Mouse (Mus musculus) T-helper 2 cell (primary cell): ENCODE measurements around the gene Cass4.

ENCODE experiments used
- in situ Hi-C: fragments of 300-600 bp; cut with MboI, MseI; formaldehyde crosslinking; loops from one replicate; pipeline ENCODE4 v1.15.1; 2025; ENCODE audit warnings: high pct_unique_total_duplicates

Cass4 gene

DNA sequence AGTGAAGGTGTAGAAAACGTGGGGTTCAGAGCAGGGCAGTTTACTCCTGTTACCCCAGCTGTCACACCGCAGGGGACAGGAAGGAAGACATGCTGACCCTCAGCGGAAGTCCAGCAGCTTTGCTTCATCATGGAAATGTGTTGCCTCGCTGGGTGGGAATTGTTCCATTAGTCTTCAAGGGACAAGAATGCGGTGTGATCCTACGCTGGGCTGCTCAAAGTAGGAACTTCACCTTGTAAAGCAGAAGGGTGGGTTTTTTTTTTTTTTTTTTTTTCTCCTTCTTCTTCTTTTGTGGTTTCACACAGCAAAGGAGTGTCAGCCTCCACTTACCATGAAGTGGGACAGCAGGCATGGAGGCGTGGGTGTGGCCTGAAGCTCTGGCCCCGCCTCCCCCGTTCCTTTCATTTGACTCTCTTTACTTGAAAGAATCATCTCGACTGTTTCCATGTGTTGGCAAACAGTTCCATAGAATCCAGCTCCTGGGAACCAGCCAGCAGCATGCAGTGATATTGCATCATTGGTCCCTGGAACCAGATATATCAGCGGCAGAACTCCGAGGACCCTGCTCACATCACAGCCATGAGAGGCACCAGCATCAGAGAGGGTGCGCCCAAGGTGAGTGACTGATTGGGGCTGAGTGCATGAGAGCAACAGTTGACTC lies at the start of gene Cass4:
Cass4 (plus strand) TSS at position 404 of the 661 bp plus-strand sequence.
- in situ Hi-C loops, result no loop called here

GRCm38 (mm10) chr2:172344669-172345068 lies 48.9 kb upstream of the Cass4 start:
- in situ Hi-C loops, result no loop called here

- in situ Hi-C loops, result no loop called here
These were observed 48.3 kb upstream of the Cass4 start, which contains the start of gene Fam210b for GRCm38 (mm10) chr2:172345258-172345738. Gene Fam210b (plus strand): TSS chr2:172345565.

DNA sequence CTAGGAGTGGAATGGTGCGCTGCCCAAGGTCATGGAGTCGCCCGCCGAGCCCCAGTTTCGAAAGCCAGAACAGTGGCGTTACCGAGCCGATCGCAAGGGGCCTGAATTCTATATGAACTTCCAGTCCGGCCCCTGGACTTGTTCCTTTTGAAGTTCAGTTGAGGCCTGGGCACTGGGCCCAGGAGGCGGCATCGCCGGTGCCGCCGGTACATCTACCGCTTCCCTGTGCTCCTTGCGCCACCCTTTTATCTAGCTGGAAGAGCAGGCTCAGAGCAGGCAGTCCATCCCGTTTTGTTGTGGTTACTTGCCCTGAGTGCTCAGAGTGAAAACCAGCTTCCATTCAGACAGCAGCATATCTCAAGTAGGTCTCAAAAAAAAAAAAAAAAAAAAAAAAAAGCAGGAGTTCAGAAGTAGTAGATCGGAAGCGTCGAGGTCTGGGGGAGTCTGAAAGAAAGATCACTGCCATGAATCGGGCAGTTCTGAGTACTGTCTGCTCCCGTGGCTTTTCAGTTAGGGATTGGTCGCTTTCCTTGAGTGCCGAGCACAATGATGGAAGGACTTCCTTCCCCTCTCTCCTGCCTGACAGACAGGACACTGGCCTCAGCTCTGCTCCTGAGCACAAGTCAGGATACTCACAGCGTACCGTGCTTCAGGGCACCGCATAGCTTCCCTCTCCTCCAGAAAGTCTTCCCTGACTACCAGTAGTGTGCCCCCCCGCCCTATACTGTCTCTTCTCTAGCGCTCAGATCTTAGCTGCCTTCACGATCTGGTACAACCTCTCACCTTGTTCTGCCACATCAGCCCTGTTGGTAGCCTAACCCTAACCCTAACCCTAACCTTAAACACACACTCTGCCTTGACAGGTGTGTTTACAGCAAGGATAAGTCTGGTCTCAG lies 47.3 kb upstream of the Cass4 start:
- in situ Hi-C loops, result no loop called here

DNA sequence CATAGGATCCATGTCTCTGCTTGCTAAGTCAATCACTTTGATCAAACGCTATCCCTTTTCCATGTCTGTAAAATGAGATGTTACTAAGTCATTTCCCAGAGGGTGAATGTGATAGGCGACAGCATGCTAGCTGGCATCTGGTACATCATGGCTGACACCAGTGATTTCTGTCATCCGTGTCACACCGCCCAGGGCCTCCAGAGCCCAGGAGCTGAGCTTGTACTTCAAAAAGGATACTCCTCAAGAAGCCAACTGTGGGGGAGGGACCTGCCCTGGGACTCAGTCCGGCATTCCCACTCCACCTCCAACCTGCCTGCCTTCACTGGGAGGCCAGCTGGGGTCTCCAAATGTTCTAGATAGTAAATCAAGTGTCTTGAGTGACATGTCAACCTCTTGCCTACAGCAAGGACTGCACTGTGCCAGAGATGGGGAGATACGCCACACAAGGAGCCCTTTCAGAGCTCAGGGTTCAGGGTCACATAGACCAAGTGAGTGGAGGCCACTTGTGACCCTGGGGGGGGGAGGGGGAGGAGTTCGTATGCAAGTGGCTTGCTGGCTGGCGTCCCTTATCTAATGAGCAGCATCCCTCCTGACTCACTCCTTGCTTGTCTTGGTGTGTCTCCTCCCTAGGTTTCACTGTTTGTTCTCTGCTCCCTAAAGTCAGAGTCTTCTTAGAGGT lies 46.5 kb upstream of the Cass4 start:
- in situ Hi-C loops, result no loop called here

DNA sequence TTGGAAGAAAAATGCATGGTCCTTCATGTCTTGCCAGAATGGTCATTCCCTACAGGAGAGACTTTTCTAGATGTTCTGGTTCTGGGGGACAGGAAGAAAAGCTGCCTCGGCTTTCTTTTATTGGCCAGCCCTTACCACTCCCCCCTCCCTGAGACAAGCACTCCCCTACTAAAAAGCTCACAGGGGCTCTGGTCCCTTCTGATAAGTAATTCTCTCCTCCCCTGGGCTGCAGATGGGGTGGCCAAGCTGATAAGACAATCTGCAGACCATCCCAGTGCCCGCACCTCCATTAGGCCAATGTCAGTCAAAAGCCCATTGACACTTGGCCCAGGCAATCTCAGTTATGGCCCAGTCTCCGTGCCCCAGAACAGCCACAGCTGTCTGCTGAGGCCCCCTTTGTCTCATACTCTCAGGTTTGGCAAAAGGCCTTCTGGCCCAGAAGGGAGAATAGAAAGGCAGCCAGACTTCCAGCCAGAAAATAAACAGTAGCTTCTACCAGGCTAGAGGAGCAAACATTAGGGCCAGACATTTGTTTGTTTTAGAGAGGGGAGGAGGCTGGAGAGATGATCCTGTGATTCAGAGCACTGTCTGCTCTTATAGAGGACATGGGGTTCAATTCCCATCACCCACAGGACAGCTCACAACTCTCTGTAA lies 45.2 kb upstream of the Cass4 start:
- in situ Hi-C loops, result no loop called here

- in situ Hi-C loops, result no loop called here
These were observed 43.8 kb upstream of the Cass4 start for GRCm38 (mm10) chr2:172349776-172350175.

DNA sequence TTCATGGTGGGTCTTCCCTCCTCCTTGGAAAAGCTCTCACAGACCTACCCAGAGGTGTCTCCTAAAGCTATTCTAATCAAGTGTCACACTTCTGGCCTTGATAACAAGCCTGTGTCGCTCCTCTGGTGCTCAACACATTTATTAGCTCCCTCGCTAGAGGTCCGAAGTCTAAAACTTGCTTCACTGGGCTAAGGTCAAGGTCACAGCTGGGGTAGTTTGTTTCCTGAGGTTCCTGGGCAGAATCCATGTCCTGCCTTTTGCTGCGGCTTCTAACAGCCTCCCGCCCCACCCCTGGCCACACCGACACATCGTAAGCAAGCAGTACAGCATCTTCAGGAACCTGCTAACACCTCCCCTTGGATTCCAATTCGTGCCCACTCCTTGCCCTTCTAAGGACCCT lies 42.8 kb upstream of the Cass4 start:
- in situ Hi-C loops, result no loop called here

DNA sequence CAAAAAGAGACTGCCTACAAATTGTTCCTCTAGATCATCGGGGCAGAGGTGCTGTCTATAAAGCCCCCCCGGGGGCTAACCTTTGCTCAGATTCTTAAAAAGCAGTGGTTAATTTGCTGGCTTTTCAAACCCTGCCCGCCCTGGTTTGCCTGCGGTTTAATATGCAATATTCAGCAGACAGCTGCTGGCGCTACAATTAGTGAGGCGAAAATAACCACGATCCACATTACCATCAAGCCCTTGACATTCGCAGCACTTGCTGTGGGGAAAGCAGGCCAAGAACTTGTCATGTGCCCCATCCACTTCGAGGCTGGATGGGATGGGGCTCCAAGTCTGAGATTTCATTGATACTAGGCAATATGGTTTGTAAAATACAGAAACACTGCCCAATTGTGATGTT lies 40.4 kb upstream of the Cass4 start:
- in situ Hi-C loops, result no loop called here

DNA sequence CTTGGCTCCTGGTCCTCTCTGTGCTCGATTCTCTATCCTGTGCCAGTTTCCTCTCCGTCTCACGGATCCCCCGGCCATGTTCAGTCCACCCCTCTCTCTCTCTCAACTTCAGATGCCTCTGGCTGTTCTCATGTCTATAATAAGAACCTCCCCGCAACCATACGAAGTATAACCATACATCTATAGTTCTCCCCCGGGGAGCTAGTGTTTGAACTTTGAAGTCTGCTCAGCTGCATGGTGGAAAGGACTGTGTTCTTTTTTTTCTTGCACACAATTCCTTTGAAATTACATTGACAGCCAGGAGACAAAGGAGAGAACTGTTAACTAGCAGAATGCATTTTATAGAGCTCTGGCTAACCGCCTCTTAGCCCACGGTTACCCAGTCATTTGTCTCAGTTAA lies 38.8 kb upstream of the Cass4 start:
- in situ Hi-C loops, result loop anchor here (5.0 kb wide), 1 partner anchor 478 kb away; no protein-coding TSS in a partner anchor

GRCm38 (mm10) chr2:172355833-172356232 lies 37.8 kb upstream of the Cass4 start:
- in situ Hi-C loops, result loop anchor here (5.0 kb wide), 1 partner anchor 476 kb away; no protein-coding TSS in a partner anchor

GRCm38 (mm10) chr2:172363176-172363575 lies 30.4 kb upstream of the Cass4 start:
- in situ Hi-C loops, result no loop called here

- in situ Hi-C loops, result no loop called here
These were observed 23.0 kb upstream of the Cass4 start, which contains the start of the genes Aurka and Cstf1 for GRCm38 (mm10) chr2:172370411-172371223. Gene Aurka (minus strand): TSS chr2:172370535. Gene Cstf1 (plus strand): TSS chr2:172370681.

DNA sequence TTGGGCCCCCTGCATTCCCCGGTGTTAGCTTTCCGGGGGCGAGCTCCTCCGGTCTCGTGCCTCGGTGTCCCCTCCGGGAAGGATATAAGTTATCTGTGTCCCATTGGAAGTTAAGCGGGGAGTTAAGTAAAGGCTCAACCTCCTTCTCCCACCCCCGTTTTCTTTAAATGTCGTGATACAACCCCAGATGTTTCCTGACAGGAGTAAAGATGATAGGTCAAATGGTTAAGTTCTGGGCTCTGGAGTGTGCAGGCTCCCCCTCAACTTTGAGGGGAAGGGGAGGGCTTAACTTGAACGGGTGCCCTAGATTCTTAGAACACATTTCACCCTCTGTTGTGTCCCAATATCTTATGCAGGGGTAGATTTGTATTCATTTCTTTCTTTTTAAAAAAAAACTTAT lies 22.3 kb upstream of the Cass4 start:
- in situ Hi-C loops, result no loop called here

DNA sequence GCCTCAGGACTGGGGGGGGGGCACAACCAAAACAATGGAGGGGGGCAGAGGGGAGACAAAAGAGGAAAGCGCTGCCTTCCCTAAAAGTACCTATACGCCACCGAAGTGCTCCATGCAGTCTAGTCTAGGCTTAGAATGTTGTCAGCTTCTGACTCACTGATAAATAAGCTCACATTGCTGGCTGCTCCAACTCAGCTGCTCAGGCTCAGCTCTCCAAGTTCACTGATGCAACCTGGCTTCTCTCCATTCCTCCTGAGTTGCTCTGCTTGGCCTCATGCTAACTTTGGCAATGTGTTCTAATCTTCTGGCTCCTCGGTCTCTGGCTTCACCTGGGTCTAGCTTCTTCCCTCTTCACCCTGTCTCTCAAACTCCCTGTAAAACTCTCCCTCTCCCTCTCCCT lies 17.0 kb upstream of the Cass4 start:
- in situ Hi-C loops, result no loop called here

DNA sequence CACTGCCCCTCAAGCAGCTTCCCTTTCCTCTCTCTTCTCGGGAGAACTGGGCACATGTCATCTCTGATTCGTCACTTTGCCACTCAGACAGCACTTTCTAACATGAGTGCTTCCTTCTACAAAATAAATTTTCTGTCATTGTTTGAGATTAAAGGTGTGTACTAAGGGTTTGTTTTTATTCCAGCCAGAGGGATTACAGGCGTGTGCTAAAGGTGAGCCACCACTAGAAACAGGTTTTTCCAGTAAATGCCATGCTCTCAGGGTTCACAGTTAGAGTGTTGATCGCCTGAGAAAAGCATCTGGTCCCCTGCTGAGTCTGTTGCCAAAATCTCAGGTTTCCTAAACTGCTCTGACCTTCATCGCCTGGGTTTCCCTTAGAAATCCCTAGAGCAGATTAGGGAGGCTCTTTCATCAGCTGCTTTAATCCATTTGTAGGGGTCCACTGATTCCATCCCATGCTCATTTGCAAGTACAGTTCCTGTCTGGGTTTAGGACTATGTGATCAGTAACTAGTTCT lies 16.5 kb upstream of the Cass4 start:
- in situ Hi-C loops, result no loop called here

GRCm38 (mm10) chr2:172378332-172378731 lies 15.3 kb upstream of the Cass4 start:
- in situ Hi-C loops, result no loop called here

GRCm38 (mm10) chr2:172380513-172380912 lies 13.1 kb upstream of the Cass4 start:
- in situ Hi-C loops, result loop anchor here (5.0 kb wide), 1 partner anchor 67 kb away; no protein-coding TSS in a partner anchor

DNA sequence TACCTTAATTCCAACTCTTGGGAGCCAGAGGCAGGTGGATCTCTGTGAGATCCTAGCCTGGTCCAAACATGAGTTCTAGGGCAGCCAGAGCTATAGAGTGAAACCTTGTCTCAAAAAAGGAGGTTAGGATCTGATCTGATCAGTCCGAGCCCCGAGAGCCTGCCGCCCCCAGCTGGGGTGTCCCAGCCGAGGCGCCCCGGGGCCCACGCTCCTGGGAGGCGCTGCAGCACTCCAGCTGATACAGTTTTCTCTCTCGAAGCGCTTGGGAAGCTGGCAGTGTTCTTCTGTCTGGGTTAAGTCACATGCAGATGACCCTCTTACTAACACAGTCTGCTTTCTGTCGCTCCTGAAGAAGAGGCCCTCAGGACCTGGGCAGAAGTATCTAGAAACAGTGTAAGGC lies 12.3 kb upstream of the Cass4 start:
- in situ Hi-C loops, result loop anchor here (5.0 kb wide), 1 partner anchor 66 kb away; no protein-coding TSS in a partner anchor

GRCm38 (mm10) chr2:172381898-172382297 lies 11.7 kb upstream of the Cass4 start:
- in situ Hi-C loops, result loop anchor here (5.0 kb wide), 1 partner anchor 65 kb away; no protein-coding TSS in a partner anchor
